In the genomic region with DNA sequence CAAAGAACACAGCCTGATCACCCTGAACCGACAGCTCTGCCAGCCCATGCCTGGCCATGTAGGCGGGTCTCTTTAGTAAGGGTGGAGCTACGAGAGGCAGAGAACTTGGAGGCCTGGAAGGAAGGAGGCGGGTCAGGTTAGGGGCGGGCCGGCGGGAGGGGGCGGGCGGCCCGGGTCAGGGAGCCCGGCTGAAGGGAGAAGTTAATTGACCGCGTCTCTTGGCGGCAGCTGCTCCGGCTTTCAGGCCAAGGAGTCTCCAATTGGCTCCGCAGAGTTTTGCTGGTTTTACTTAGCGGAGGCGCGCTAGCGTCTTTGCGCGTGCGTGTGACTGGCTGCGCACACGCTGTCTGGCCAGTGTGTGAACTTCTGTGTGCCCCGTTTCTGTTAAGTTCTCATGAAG, we compare ENCODE assay signal across 8 mouse cellular contexts. TPM values are rescaled to one million over a fixed set of nuclear protein-coding genes. Genes with fewer than 3 reads are reported as not detected.
DNase-seq lines count a peak whose midpoint lies in the region; ATAC-seq and TF ChIP-seq lines count a peak whose summit lies in the region.

No protein-coding gene starts in this region.

- peak; percentile 43 to 60 for DNase-seq in left cerebral cortex, adult 2 months (ENCODE audit: extremely low spot score in 1 of 2, low spot score in 2 of 2)
- DNase-seq in left cerebral cortex, adult 11 months (ENCODE audit: low spot score) = no peak
- DNase-seq in embryo, embryonic 11.5 days (ENCODE audit: low read depth, low spot score) = peak; percentile 78
- peak; percentile 80 for DNase-seq in heart, adult 8-10 months (ENCODE audit: low spot score)
- peak; percentile 95 for DNase-seq in kidney, adult 2 months
- peak; percentile 86 to 90 for DNase-seq in lung, adult 18-20 months
- DNase-seq in thymus, postnatal 14 days = peak; percentile 61

- no peaks in the 10 kb centered on the region for H3K27me3 ChIP-seq in kidney, adult 2 months (replicated peaks; ENCODE audit: control insufficient read depth, insufficient read depth, low read length)
- H3K27me3 ChIP-seq in neural tube, embryonic 13.5 days = peaks cover 34% of the 10 kb centered on the region

- no peak for TF ChIP-seq CTCF in left cerebral cortex, adult 2 months (IDR thresholded peaks at IDR 0.05)
- no peak for TF ChIP-seq CTCF in kidney, adult 2 months (conservative IDR thresholded peaks at IDR 0.05; ENCODE audit: insufficient read depth, insufficient read length, low read depth, low read length)

- ATAC-seq in neural tube, embryonic 13.5 days (ENCODE audit: low read depth) = peak; percentile 69

- H3K4me3 ChIP-seq in left cerebral cortex, adult 2 months = peak overlapping the region; percentile 48
- peak overlapping the region; percentile 43 for H3K4me3 ChIP-seq in kidney, adult 2 months (ENCODE audit: insufficient read depth, low read depth, low read length)
- peak overlapping the region; percentile 35 for H3K4me3 ChIP-seq in neural tube, embryonic 13.5 days

- TF ChIP-seq POLR2A in kidney, adult 2 months (IDR thresholded peaks at IDR 0.05; ENCODE audit: low read depth, low read length) = no peak

- H3K9me3 ChIP-seq in neural tube, embryonic 13.5 days = no peaks in the 10 kb centered on the region

- no peaks in the 10 kb centered on the region for H3K36me3 ChIP-seq in kidney, adult 2 months (ENCODE audit: control insufficient read depth, insufficient read depth, low read length)
- no peaks in the 10 kb centered on the region for H3K36me3 ChIP-seq in neural tube, embryonic 13.5 days

- intact Hi-C loops in left cerebral cortex, adult 2 months (cut with DNase I) = no loop called here

- peaks cover 30% of the 10 kb centered on the region; the same call in 1 of the 2 replicates for H3K4me1 ChIP-seq in kidney, adult 2 months (ENCODE audit: control insufficient read depth, insufficient read depth, low read length)
- peaks cover 41% of the 10 kb centered on the region for H3K4me1 ChIP-seq in neural tube, embryonic 13.5 days (replicated peaks)

- no peak overlapping the region for H3K27ac ChIP-seq in left cerebral cortex, adult 2 months
- H3K27ac ChIP-seq in kidney, adult 2 months (ENCODE audit: insufficient read depth, low read depth, low read length) = peak overlapping the region; percentile 70
- H3K27ac ChIP-seq in neural tube, embryonic 13.5 days (replicated peaks) = 0 out of 2 replicates have a peak overlapping the region, but pooled peaks have one; percentile 34

- peak overlapping the region; percentile 57 for H3K4me2 ChIP-seq in neural tube, embryonic 13.5 days

- H3K9ac ChIP-seq in neural tube, embryonic 13.5 days = peak overlapping the region; percentile 57

- WGBS in kidney, adult 2 months = under 1% methylated on average over 26 of the region's 26 CpGs
- WGBS in neural tube, embryonic 13.5 days = under 1% methylated on average over 26 of the region's 26 CpGs

RNA-seq across cellular contexts. Expression of a gene that starts 9.0 kb away (rescaled TPM):
- total RNA-seq in left cerebral cortex, adult 2 months (2021) = not detected
- over 10,000 TPM; 10,766 to 11,632 (median 11,251) TPM for total RNA-seq in heart, adult 8-10 months (2022)
- 1.6 and 11.5 TPM in 2 replicates for polyA plus RNA-seq in kidney, adult 2 months (2012; rRNA removed)
- polyA plus RNA-seq in neural tube, embryonic 13.5 days (2015; fragmentation: Nextera tagmentation; extraction: Ambion mirVana) = 1.2 and 3.8 TPM in 2 replicates

RNA-seq across cellular contexts. Expression of a gene that starts 14.3 kb away (rescaled TPM):
- 1 to 10 TPM; 5.8 to 7.2 TPM for total RNA-seq in left cerebral cortex, adult 2 months (2021)
- 1 to 10 TPM; 4.4 to 7.0 (median 5.1) TPM for total RNA-seq in heart, adult 8-10 months (2022)
- 740 and 847 TPM in 2 replicates for polyA plus RNA-seq in kidney, adult 2 months (2012; rRNA removed)
- 17.6 and 20.2 TPM in 2 replicates for polyA plus RNA-seq in neural tube, embryonic 13.5 days (2015; fragmentation: Nextera tagmentation; extraction: Ambion mirVana)

Comparison
In these comparisons a context has a peak if more than half of its experiments do, and no peak if none do; other contexts are left out.
1. RNA of a gene that starts 9.0 kb away (total RNA-seq): 10,766 to 11,632 TPM in heart, adult 8-10 months; not detected in left cerebral cortex, adult 2 months; every median in the first group is over 1,000 times any median in the second.
2. Peak in every context shown above with its lines, with median percentiles within 50 percentile points of each other: H3K4me3 ChIP-seq.